Mouse (Mus musculus) forebrain, embryonic 15.5 days (tissue): ENCODE measurements around the gene Stk4. TPM values are rescaled to one million over a fixed set of nuclear protein-coding genes. Genes with fewer than 3 reads are reported as not detected.

Experiments used
- ATAC-seq: fragments of 200-750 bp; cut with Nextera tagmentation; replicated peaks from 2 replicates; pipeline ENCODE4 v1.8.0; 2017; ENCODE audit warnings: mild to moderate bottlenecking, moderate TSS enrichment, moderate library complexity
- H3K27ac ChIP-seq: fragments of 300-500 bp; sonication (generic); replicated peaks from 2 replicates; pipeline ENCODE4 v1.5.1; 2015; ENCODE audit warnings: mild to moderate bottlenecking, inconsistent platforms
- H3K27me3 ChIP-seq: fragments of 300-500 bp; sonication (generic); 2 replicates; pipeline ENCODE4 v1.6.1; 2015; ENCODE audit warnings: inconsistent platforms
- H3K36me3 ChIP-seq: fragments of 300-500 bp; sonication (generic); 2 replicates; pipeline ENCODE4 v1.6.1; 2015; ENCODE audit warnings: mild to moderate bottlenecking, inconsistent platforms
- H3K4me1 ChIP-seq: fragments of 300-500 bp; sonication (generic); 2 replicates; pipeline ENCODE4 v1.6.1; 2015; ENCODE audit warnings: inconsistent platforms
- H3K4me2 ChIP-seq: fragments of 300-500 bp; sonication (generic); replicated peaks from 2 replicates; pipeline ENCODE4 v1.6.1; 2015; ENCODE audit warnings: mild to moderate bottlenecking, inconsistent platforms
- H3K4me3 ChIP-seq: fragments of 300-500 bp; sonication (generic); 2 replicates; pipeline ENCODE4 v1.5.1; 2015; ENCODE audit warnings: mild to moderate bottlenecking, inconsistent platforms
- H3K9ac ChIP-seq: fragments of 300-500 bp; sonication (generic); replicated peaks from 2 replicates; pipeline ENCODE4 v1.6.1; 2015; ENCODE audit warnings: mild to moderate bottlenecking, inconsistent platforms
- H3K9me3 ChIP-seq: fragments of 300-500 bp; sonication (generic); 2 replicates; pipeline ENCODE4 v1.6.1; 2016; ENCODE audit warnings: inconsistent platforms
- WGBS: fragments of 180-500 bp; shearing (Covaris S2); methylation state at CpG from one replicate; pipeline ENCODE4 v1.1.7; 2015; ENCODE audit warnings: mixed read lengths; 5-methylcytosine and 5-hydroxymethylcytosine counted together
- polyA plus RNA-seq: library from polyadenylated mRNA; unstranded; fragments of >200 nt; fragmentation: Nextera tagmentation; extraction: Ambion mirVana; gene quantifications from 2 replicates; pipeline ENCODE4 v1.2.1, GENCODE M21; 2015

Stk4 gene
- polyA plus RNA-seq, 1 experiment from 2014 or later: 23.8 TPM

DNA sequence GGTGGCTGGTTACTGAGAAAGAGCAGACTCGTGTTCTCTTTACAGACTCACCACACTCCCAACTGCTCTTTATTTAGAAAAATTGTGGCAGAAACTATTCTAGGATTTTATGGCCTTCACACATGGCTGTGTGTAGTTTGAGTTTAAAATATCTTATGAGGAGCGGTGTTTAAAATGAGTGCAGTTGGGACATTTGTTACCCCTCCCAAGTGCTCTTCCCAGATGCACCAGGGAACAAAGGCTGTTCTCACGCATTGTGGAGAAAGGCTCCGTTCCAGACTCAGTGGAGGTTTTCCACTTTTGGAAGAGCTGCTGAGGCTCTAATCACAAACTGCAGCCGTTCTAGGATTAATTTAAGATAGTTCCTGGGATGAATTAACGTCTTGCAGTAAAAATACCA, 67.6 kb downstream of the Stk4 start:
- Histone ChIP-seq H3K4me2 (no peak overlapping the region), H3K4me3 (no peak overlapping the region), H3K9me3 (no peaks in the 10 kb centered on the region), H3K4me1 (no peaks in the 10 kb centered on the region), H3K9ac (no peak overlapping the region), H3K27me3 (no peaks in the 10 kb centered on the region), H3K36me3 (no peaks in the 10 kb centered on the region), H3K27ac (no peak overlapping the region)
- no peak for ATAC-seq
- WGBS: 66% methylated on average over 6 of the region's 6 CpGs

DNA sequence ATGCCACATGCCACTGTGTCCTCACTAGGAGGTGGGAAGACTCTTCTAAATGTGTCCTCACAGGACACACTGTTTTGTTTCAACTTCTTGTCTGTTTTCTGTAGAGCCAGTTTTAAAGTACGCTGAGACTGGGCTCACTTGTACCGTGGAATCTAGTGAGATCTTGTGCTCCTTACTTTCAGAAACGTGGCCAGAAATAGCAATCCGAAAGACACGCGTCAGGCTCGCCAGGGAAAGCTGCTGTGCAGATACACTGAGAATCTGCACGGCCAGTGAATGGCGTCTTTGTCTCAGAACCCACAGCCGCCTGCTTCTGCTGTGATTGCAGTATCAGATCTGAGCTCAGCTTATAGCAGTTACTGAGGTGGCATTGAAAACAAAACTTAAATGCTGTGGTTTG, 71.9 kb downstream of the Stk4 start:
- Histone ChIP-seq H3K27ac (no peak overlapping the region), H3K4me2 (no peak overlapping the region), H3K4me1 (no peaks in the 10 kb centered on the region), H3K36me3 (no peaks in the 10 kb centered on the region), H3K9me3 (no peaks in the 10 kb centered on the region), H3K4me3 (no peak overlapping the region), H3K9ac (no peak overlapping the region), H3K27me3 (no peaks in the 10 kb centered on the region)
- 49% methylated on average over 10 of the region's 10 CpGs for WGBS
- ATAC-seq: no peak

DNA sequence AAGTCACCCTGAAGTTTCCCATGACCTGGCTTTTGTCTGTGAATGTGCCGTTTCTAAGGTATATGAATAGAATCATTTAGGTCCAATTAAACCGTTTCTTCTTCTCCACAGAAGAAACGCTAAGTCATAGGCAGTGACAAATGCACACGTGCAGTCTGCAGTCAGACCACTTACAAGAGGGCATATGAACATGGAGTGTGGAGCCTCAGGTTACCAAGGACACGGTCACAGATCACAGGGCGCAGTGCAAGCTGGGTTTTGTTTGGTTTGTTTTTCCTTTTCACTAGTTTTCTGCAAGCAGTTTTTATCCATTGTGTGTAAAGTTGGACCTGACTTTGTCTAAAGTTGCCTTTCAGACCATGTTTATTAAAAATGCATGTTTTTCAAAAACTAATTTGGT, 73.9 kb downstream of the Stk4 start:
- H3K9me3 ChIP-seq: no peaks in the 10 kb centered on the region
- no peaks in the 10 kb centered on the region for H3K27me3 ChIP-seq
- H3K4me2 ChIP-seq: no peak overlapping the region
- no peak overlapping the region for H3K27ac ChIP-seq
- no peak for ATAC-seq
- H3K36me3 ChIP-seq: no peaks in the 10 kb centered on the region
- WGBS: 63% methylated on average over 6 of the region's 6 CpGs
- H3K4me1 ChIP-seq: no peaks in the 10 kb centered on the region
- H3K4me3 ChIP-seq: no peak overlapping the region
- H3K9ac ChIP-seq: no peak overlapping the region

DNA sequence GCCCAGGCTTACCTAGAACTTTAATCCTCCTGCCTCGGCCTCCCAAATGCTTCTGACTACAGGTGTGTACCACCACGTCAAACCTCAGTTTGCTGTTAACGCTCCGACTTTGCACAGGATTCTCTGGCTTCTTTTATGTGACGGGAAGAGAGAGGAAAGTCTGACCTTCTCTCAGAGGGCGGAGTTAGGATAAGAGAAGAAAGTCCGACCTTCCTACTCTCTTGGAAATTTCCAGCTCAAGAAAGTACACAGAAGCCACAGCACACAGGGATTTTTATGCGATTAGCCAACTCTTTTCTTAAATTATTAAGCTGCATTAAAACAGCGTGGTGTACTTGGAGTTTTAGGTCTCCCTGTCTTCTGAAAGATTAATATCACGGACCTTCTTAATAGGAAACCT, 74.4 kb downstream of the Stk4 start:
- no peaks in the 10 kb centered on the region for H3K9me3 ChIP-seq
- ATAC-seq: no peak
- 91% methylated on average over 10 of the region's 10 CpGs for WGBS

DNA sequence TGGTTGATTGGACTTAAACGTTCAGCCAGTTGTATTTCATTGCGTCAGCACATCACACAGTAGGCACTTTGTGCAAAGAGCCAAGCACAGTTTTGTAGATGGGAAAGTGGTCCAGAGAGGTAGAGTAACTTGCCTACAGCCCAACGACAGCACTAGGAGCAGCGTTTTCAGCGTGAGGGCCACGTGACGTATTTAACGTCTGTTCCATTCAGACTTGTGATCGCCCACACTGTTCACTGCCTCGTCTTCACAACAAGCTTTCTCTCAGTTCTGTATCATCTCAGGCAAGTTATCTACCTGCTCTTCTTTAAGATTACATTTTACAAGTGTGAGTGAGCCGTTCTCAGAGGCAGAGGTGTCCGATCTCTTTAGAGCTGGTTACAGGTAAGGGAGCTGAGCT, 76.4 kb downstream of the Stk4 start:
- H3K27me3 ChIP-seq: no peaks in the 10 kb centered on the region
- H3K9ac ChIP-seq: no peak overlapping the region
- H3K36me3 ChIP-seq: peaks cover 4% of the 10 kb centered on the region; the same call in 1 of the 2 replicates
- H3K27ac ChIP-seq: no peak overlapping the region
- H3K4me3 ChIP-seq: no peak overlapping the region
- H3K4me1 ChIP-seq: no peaks in the 10 kb centered on the region
- ATAC-seq: no peak
- no peaks in the 10 kb centered on the region for H3K9me3 ChIP-seq
- H3K4me2 ChIP-seq: no peak overlapping the region
- WGBS: 93% methylated on average over 12 of the region's 12 CpGs

More for the DNA sequence above, 74.4 kb downstream of the Stk4 start:
- H3K9ac ChIP-seq: no peak overlapping the region
- H3K27me3 ChIP-seq: no peaks in the 10 kb centered on the region
- no peak overlapping the region for H3K27ac ChIP-seq
- H3K4me3 ChIP-seq: no peak overlapping the region
- H3K4me1 ChIP-seq: no peaks in the 10 kb centered on the region
- no peak overlapping the region for H3K4me2 ChIP-seq
- H3K36me3 ChIP-seq: no peaks in the 10 kb centered on the region

DNA sequence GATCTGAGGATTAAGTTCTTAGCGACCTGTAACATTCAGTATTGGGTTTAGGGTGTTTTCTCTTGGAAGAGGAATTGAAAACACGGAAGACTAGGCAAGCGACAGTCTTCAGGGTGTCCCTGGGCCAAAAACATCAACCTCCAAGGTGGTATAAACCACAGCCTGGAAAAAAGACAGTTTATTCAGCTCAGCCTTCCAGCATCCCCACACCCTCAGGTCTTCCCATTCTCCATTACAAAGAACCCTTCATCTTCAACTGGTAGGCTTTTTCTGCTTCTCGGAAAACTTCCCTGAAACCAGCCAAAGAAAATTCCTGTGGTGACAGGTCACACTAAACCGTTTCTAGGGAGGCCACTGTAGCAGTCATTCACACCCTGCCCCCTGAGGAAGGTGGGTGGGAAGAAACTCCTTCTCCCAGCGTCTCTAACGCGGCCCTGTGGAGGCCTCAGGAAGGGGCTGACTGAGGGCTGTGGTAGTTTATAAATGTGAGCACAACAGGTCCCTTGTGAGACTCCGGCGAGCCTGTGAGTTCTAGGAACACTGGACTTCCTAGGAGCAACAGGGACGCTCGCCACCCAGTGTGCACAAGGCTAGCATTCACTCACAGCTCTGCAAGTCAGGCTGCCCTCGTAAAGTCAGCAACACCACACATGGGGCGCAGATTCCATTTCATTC, 80.1 kb downstream of the Stk4 start:
- Histone ChIP-seq H3K27ac (no peak overlapping the region), H3K27me3 (no peaks in the 10 kb centered on the region), H3K4me3 (no peak overlapping the region), H3K9ac (no peak overlapping the region), H3K4me2 (no peak overlapping the region), H3K9me3 (no peaks in the 10 kb centered on the region), H3K4me1 (no peaks in the 10 kb centered on the region), H3K36me3 (peaks cover 24% of the 10 kb centered on the region)
- no peak for ATAC-seq
- 54% methylated on average over 14 of the region's 14 CpGs for WGBS

DNA sequence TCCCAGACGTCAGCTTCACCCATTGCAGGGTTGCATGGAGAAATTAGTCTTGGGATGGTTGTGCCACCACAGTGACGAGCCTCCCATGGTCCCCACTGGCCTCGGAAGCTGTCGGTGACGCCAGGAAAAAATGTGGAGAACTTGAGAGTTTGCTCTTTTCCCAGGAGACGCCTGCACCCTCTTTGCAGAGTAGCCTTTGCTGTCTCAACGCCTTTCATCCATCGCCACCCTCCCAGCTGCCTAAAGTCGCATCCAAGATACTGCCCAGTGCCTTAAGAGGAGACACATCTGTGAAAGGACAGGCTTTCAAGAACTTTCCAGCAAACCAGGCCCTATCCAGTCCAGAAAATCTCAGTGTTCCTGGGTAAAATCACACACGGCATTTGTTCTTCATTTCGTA, 82.2 kb downstream of the Stk4 start:
- no peak for ATAC-seq
- WGBS: 95% methylated on average over 11 of the region's 11 CpGs
- no peaks in the 10 kb centered on the region for H3K4me1 ChIP-seq
- H3K4me3 ChIP-seq: no peak overlapping the region
- H3K36me3 ChIP-seq: peaks cover 24% of the 10 kb centered on the region
- no peak overlapping the region for H3K9ac ChIP-seq
- H3K27ac ChIP-seq: no peak overlapping the region
- no peaks in the 10 kb centered on the region for H3K27me3 ChIP-seq
- no peak overlapping the region for H3K4me2 ChIP-seq
- H3K9me3 ChIP-seq: no peaks in the 10 kb centered on the region

DNA sequence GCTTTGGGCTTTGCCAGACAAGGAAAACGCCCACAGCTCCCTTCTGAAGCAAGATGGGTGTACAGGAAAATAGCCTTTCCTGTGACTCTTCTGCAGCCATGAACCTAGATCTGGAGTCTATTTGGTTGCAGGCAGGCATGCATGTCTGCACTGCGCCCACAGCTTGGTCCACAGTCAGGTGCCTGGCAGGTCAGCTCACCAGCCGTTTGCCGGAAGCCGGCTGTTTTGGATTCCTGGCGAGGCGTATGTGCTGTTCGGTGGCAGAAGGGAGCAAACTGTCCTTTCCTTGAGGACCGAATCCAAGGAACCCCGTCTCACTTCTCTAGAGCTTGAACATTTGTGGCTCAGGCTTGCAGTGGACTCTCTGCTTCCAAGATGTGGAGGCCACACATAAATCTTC, 83.9 kb downstream of the Stk4 start:
- Histone ChIP-seq H3K36me3 (peaks cover 24% of the 10 kb centered on the region), H3K4me1 (no peaks in the 10 kb centered on the region)

DNA sequence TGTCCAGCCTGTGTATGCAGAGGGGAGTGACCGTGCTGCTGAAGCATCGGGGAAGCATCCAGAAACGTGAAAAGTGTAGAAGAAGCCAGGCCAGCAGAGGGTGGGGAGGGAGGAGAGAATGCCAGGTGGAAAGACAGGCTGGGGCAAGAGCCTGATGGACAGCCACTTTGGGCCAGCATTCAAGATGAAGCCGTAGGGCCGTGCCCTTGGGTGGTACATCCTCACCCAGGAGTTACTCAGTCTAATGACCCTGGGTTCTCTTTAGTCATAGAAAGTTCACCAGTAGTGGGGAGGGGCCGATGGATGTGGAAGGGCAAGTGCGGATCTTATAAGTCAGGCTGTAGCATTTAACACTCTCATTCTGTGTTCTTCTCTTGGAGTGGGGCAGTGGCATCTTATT, 86.0 kb downstream of the Stk4 start:
- H3K36me3 ChIP-seq: peaks cover 24% of the 10 kb centered on the region

More for the DNA sequence above, 83.9 kb downstream of the Stk4 start:
- H3K9me3 ChIP-seq: no peaks in the 10 kb centered on the region
- ATAC-seq: no peak
- no peaks in the 10 kb centered on the region for H3K27me3 ChIP-seq
- H3K9ac ChIP-seq: no peak overlapping the region
- no peak overlapping the region for H3K27ac ChIP-seq
- no peak overlapping the region for H3K4me2 ChIP-seq
- WGBS: 93% methylated on average over 10 of the region's 10 CpGs
- H3K4me3 ChIP-seq: no peak overlapping the region

DNA sequence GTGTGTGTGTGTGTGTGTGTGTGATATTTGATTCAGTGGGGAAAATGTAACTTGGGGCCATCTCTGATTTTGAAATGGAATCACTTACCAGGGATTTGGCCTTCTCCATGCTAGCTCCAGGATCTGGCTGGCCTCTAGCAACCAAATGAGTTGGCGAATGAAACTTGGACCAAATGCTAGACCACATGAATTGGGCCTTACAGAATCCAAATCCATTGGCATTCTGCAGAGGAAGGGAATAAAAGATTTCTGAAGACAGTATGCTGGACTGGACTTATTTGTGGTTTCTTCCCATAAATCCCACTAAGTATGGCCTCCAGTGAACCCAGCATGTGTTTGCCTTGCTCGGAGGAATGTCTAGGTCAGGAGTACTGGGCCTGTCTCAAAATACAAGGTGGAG, 88.7 kb downstream of the Stk4 start:
- Histone ChIP-seq H3K36me3 (0 out of 2 replicates have a peak, but pooled peaks cover 3% of the 10 kb centered on the region), H3K9me3 (no peaks in the 10 kb centered on the region), H3K4me2 (no peak overlapping the region), H3K4me3 (no peak overlapping the region), H3K9ac (no peak overlapping the region), H3K27me3 (no peaks in the 10 kb centered on the region), H3K4me1 (no peaks in the 10 kb centered on the region), H3K27ac (no peak overlapping the region)
- no peak for ATAC-seq
- WGBS: 98% methylated on average over 2 of the region's 2 CpGs

More for the DNA sequence above, 86.0 kb downstream of the Stk4 start:
- H3K9ac ChIP-seq: no peak overlapping the region
- no peaks in the 10 kb centered on the region for H3K4me1 ChIP-seq
- no peak overlapping the region for H3K4me3 ChIP-seq
- no peak overlapping the region for H3K27ac ChIP-seq
- no peak for ATAC-seq
- H3K27me3 ChIP-seq: no peaks in the 10 kb centered on the region
- WGBS: 84% methylated on average over 7 of the region's 7 CpGs
- H3K9me3 ChIP-seq: no peaks in the 10 kb centered on the region
- H3K4me2 ChIP-seq: no peak overlapping the region

DNA sequence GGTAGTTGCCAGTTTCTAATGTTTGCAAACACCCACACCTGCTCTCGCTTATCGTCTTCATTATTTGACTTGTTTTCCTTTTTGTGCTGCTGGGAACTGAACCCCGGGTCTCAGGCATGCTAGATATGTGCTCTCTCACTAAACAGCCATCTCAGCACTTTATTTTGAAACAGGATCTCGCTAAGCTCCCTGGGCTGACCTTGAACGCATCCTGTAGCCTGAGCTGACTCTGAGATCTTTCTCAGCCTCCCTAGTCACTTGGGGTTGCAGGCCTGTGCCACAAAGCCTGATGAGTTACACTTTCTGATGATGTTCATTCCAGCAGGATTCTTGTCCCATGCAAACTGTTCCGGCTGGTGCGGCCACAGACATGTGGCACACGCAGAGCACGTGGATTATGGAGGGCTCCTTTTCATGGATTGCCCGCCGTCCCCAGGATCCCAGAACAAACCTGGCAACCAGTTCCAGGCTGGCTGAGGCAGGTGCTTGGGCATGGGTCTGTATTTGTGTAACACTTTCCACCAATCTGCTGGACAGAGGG, 91.5 kb downstream of the Stk4 start:
- Histone ChIP-seq H3K9me3 (no peaks in the 10 kb centered on the region), H3K27me3 (peaks cover 8% of the 10 kb centered on the region), H3K27ac (no peak overlapping the region), H3K4me3 (no peak overlapping the region), H3K4me1 (no peaks in the 10 kb centered on the region), H3K36me3 (no peaks in the 10 kb centered on the region), H3K4me2 (no peak overlapping the region), H3K9ac (no peak overlapping the region)
- no peak for ATAC-seq
- 85% methylated on average over 11 of the region's 11 CpGs for WGBS

DNA sequence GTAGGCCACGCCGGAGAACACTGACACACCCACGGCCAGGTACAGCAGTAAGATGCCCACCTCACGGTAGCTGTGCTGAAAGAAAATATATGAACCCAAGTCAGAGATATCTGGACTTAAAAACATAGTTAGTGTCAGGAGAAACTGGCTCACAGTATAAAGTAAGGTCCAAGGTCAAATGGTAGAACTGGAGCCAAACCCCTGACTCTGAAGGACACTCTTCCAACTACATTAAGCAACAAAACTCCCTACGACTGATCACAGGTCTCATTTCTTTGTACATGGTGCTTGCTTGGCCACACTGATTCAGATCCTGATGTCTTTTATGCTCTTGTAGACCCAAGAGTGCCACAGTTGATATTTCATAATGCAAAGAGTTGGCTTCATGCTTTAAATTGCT, 94.8 kb downstream of the Stk4 start:
- Histone ChIP-seq H3K27me3 (peaks cover 42% of the 10 kb centered on the region), H3K9me3 (no peaks in the 10 kb centered on the region), H3K4me2 (no peak overlapping the region), H3K4me1 (peaks cover 12% of the 10 kb centered on the region), H3K4me3 (no peak overlapping the region), H3K9ac (no peak overlapping the region), H3K36me3 (no peaks in the 10 kb centered on the region), H3K27ac (no peak overlapping the region)
- 91% methylated on average over 5 of the region's 5 CpGs for WGBS
- ATAC-seq: no peak
